Mouse (Mus musculus): Measurements from ENCODE around the gene 1520401A03Rik.
A peak's percentile ranks its signal among the peaks of the same experiment; 100 is the strongest.

1520401A03Rik gene

GRCm38 (mm10) chr17:23670516-23671074 is 52.0 kb downstream of the 1520401A03Rik start:
- no peak for DNase-seq (ENCODE audit: low spot score)

DNA sequence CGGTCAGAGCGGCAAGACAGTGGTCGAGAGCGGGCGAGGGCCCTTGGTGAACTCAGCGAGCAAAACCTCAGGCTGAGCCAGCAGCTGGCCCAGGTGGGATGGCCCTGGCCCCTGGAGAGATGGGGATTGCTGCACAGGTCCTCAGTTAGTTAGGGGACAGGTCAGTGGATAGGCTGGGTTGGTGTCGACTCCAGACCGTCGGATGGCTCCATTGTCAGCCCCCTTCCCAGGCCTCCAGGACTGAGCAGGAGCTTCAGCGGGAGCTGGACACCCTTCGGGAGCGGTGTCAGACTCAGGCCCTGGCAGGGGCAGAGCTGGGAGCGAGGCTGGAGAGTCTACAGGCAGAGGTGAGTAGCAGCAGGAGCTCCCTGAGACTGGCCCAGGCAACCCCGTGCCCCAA is 57.1 kb downstream of the 1520401A03Rik start:
- DNase-seq (ENCODE audit: low spot score), result no peak

DNA sequence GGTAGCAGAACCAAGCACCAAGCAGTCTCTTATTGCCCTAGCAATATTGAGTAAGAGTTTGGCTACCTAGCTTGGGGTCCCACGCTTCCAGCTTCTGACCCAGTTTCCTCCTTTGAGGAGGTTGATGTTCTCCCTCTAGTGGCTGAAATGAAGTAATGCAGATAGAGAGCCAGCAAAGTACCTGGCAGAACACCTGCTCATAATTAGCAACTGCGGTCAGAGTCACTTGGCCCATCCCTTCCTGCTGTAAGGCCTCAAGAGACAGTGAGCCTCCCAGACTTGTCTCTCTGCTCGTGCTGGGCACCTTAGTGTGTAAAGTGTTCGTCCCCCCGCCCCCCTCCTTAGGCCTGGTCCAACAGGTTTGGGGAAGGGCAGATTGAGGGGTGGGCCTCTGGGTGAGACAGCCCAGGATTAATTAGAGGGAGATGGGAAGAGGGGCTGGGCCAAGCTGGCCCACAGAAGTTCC is 58.0 kb downstream of the 1520401A03Rik start:
- peak; percentile 51 for DNase-seq (ENCODE audit: low spot score)

GRCm38 (mm10) chr17:23661526-23661925 is 61.1 kb downstream of the 1520401A03Rik start:
- no peak for DNase-seq (ENCODE audit: low spot score)

GRCm38 (mm10) chr17:23660876-23661200 is 61.7 kb downstream of the 1520401A03Rik start:
- DNase-seq (ENCODE audit: low spot score), result no peak

GRCm38 (mm10) chr17:23660117-23660875 is 62.3 kb downstream of the 1520401A03Rik start, which contains the start of gene Bicdl2:
Gene Bicdl2 (plus strand): TSS chr17:23660506.
- no peak for DNase-seq (ENCODE audit: low spot score)

DNA sequence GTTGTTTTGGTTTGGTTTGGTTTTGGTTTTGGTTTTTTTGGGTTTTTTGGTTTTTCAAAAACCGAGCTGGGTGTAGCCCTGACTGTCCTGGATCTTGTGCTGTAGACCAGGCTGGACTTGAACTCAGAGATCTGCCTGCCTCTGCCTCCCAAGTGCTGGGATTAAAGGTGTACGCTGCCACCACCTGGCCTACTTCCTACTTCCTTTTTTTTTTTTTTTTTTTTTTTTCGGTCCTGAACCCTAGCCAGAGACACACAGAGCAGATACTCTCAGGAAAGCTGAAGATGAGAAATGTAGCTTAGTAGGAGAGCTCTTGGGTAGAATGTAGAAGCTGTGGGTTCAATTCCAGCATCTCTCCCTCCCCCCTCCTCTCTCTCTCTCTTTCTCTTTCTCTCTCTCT is 64.1 kb downstream of the 1520401A03Rik start:
- DNase-seq (ENCODE audit: low spot score), result no peak
